9 mouse cellular contexts compared by ENCODE assay signal in the genomic region with DNA sequence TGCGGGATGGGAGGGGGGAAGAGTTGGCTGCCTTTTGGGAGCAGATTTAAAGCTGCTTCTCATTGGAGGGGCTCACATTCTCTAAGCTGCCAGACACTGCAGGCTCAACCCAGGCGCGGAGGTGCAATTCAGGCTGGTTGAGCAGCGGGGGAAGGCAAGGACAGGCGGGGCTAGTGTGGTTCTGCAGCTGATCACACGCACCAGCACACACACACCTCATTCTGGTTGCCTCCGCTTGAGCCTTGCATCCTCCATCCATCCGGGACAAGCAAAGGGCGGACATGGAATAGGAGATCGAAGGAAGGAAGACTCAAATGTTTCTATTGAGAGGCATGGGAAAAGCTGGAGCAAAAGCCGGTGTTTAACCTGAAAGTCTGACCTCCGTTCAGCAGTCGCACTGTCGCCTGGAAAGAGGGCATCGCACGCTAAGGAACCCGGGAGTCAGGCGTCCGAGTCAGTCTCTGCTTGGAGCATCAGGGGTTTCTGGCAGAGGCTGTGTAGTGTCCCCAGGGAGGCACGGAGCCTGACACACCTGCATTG. TPM values are rescaled to one million over a fixed set of nuclear protein-coding genes. Genes with fewer than 3 reads are reported as not detected.
DNase-seq lines count a peak whose midpoint lies in the region; ATAC-seq and TF ChIP-seq lines count a peak whose summit lies in the region.
"Had no signal": no experiment of that assay in that cellular context is flagged by ENCODE, and none has a peak within 500 bp of the region (broad histone marks: within the 10 kb centered on the region; RNA-seq: fewer than 3 reads in every experiment).

TSS of gene Kcnj3 (plus strand) at position 250 of the 540 bp plus-strand sequence.

- ATAC-seq in intestine, embryonic 15.5 days = peak; percentile 71
- no peak for ATAC-seq in limb, embryonic 15.5 days (ENCODE audit: insufficient number of reproducible peaks, low FRiP score, low TSS enrichment, low read depth)

- H3K9me3 ChIP-seq in intestine, embryonic 15.5 days = no peaks in the 10 kb centered on the region
- no peaks in the 10 kb centered on the region for H3K9me3 ChIP-seq in limb, embryonic 15.5 days

- no peak for TF ChIP-seq POLR2A in small intestine, adult 2 months (IDR thresholded peaks at IDR 0.05; ENCODE audit: low read depth, low read length)
- no peak for TF ChIP-seq POLR2A in lung, adult 2 months (IDR thresholded peaks at IDR 0.05; ENCODE audit: borderline replicate concordance, extremely low read depth, low read depth, low read length)

- TF ChIP-seq CTCF in small intestine, adult 2 months (IDR thresholded peaks at IDR 0.05; ENCODE audit: extremely low read depth, insufficient read length, insufficient replicate concordance, low read depth, low read length) = no peak
- no peak for TF ChIP-seq CTCF in lung, adult 2 months (IDR thresholded peaks at IDR 0.05; ENCODE audit: insufficient read depth, low read length)

- H3K4me2 ChIP-seq in intestine, embryonic 15.5 days (replicated peaks) = peak within 1 kb of the TSS; percentile 92
- H3K4me2 ChIP-seq in limb, embryonic 15.5 days = peak within 1 kb of the TSS; percentile 73

- 4% methylated on average over 20 of the region's 20 CpGs for WGBS in intestine, embryonic 15.5 days
- under 1% methylated on average over 20 of the region's 20 CpGs for WGBS in limb, embryonic 15.5 days
- 10% methylated on average over 20 of the region's 20 CpGs for WGBS in small intestine, adult 2 months
- WGBS in lung, adult 2 months = 4% methylated on average over 20 of the region's 20 CpGs

- peaks cover 23% of the 10 kb centered on the region for H3K4me1 ChIP-seq in intestine, embryonic 15.5 days (replicated peaks)
- H3K4me1 ChIP-seq in limb, embryonic 15.5 days = peaks cover 23% of the 10 kb centered on the region
- H3K4me1 ChIP-seq in small intestine, adult 2 months (ENCODE audit: control insufficient read depth, insufficient read depth, insufficient read length, low read length) = peaks cover 3% of the 10 kb centered on the region; the same call in 1 of the 2 replicates
- H3K4me1 ChIP-seq in lung, adult 2 months (ENCODE audit: control insufficient read depth, insufficient read depth, low read length) = no peaks in the 10 kb centered on the region

- peak; percentile 96 for DNase-seq in brain, adult 2 months (ENCODE audit: low read depth, low spot score)
- peak; percentile 86 to 88 for DNase-seq in cerebellum, postnatal 14 days
- DNase-seq in frontal cortex, postnatal 25 days (ENCODE audit: low spot score in 2 of 2) = peak; percentile 40 to 58
- no peak for DNase-seq in adipocyte (ENCODE audit: low spot score)
- no peak for DNase-seq in lung, adult 2 months

- H3K9ac ChIP-seq in intestine, embryonic 15.5 days = peak within 1 kb of the TSS; percentile 30
- H3K9ac ChIP-seq in limb, embryonic 15.5 days = no peak within 1 kb of the TSS

- H3K27me3 ChIP-seq in intestine, embryonic 15.5 days (replicated peaks) = peaks cover 21% of the 10 kb centered on the region
- peaks cover 29% of the 10 kb centered on the region for H3K27me3 ChIP-seq in limb, embryonic 15.5 days
- H3K27me3 ChIP-seq in small intestine, adult 2 months (ENCODE audit: control insufficient read depth, insufficient read depth, low read length) = peaks cover 10% of the 10 kb centered on the region; the same call in 1 of the 2 replicates

- no peak within 1 kb of the TSS for H3K27ac ChIP-seq in intestine, embryonic 15.5 days
- H3K27ac ChIP-seq in limb, embryonic 15.5 days = no peak within 1 kb of the TSS
- H3K27ac ChIP-seq in small intestine, adult 2 months (ENCODE audit: insufficient read depth, low read depth, low read length) = no peak within 1 kb of the TSS

- no peaks in the 10 kb centered on the region for H3K36me3 ChIP-seq in intestine, embryonic 15.5 days
- H3K36me3 ChIP-seq in limb, embryonic 15.5 days = no peaks in the 10 kb centered on the region
- H3K36me3 ChIP-seq in small intestine, adult 2 months (ENCODE audit: control insufficient read depth, insufficient read depth, low read length) = no peaks in the 10 kb centered on the region

- peak within 1 kb of the TSS; percentile 39 for H3K4me3 ChIP-seq in intestine, embryonic 15.5 days (replicated peaks)
- peak within 1 kb of the TSS; percentile 40 for H3K4me3 ChIP-seq in limb, embryonic 15.5 days
- H3K4me3 ChIP-seq in small intestine, adult 2 months (ENCODE audit: low read depth, low read length) = peak within 1 kb of the TSS; percentile 3
- no peak within 1 kb of the TSS for H3K4me3 ChIP-seq in lung, adult 2 months (replicated peaks; ENCODE audit: extremely low read depth, low read depth, low read length)
- H3K4me3 ChIP-seq: myocyte had no signal

RNA-seq across cellular contexts. Expression of gene Kcnj3, which starts in this region (rescaled TPM):
- polyA plus RNA-seq in intestine, embryonic 15.5 days (2015; fragmentation: Nextera tagmentation; extraction: Ambion mirVana) = 0.15 and 0.20 TPM in 2 replicates
- polyA plus RNA-seq in limb, embryonic 15.5 days (2015; fragmentation: Nextera tagmentation; extraction: Ambion mirVana) = 0.42 and 0.74 TPM in 2 replicates
- 0.09 and 0.30 TPM in 2 replicates for polyA plus RNA-seq in small intestine, adult 2 months (2012; rRNA removed)
- 2.3 and 3.1 TPM in 2 replicates for polyA plus RNA-seq in lung, adult 2 months (2012; rRNA removed)
- polyA plus RNA-seq: myocyte had no signal

Comparison
In these comparisons a context has a peak if more than half of its experiments do, and no peak if none do; other contexts are left out.
1. Peak in ATAC-seq, H3K4me3 ChIP-seq, H3K9ac ChIP-seq and H3K4me2 ChIP-seq in intestine, embryonic 15.5 days; RNA of the gene not detected or under 1 TPM.
2. DNase-seq: peak in brain, adult 2 months (single experiment), cerebellum, postnatal 14 days (2 of 2) and frontal cortex, postnatal 25 days (2 of 2); none in adipocyte (single experiment) and lung, adult 2 months (single experiment).